Mouse (Mus musculus) cerebellum, adult 11 months (tissue): ENCODE results near the gene Olfr1509.
"Not testable (repeated sequence)": the region's sequence is repeated elsewhere in the genome, so short reads cannot be mapped to it uniquely, and the experiment has no call there.

Source experiments
- DNase-seq: peaks from one replicate; pipeline ENCODE4 v3.0.0; 2022

The Olfr1509 gene

GRCm38 (mm10) chr14:52442690-52443089 lies at the start of gene Olfr1509:
Olfr1509 (plus strand) TSS chr14:52442990.
- DNase-seq = no peak

- DNase-seq = no peak
Observed at GRCm38 (mm10) chr14:52397279-52397678, 45.5 kb upstream of the Olfr1509 start, which contains the start of gene Olfr1511. Olfr1511 (minus strand) TSS chr14:52397379.

GRCm38 (mm10) chr14:52410142-52410919 lies 32.5 kb upstream of the Olfr1509 start:
- DNase-seq = not testable (repeated sequence)

GRCm38 (mm10) chr14:52414273-52414672 lies 28.5 kb upstream of the Olfr1509 start, which contains the start of gene Olfr1510:
Olfr1510 (minus strand) TSS chr14:52414373.
- no peak for DNase-seq

GRCm38 (mm10) chr14:52427686-52428085 lies 15.1 kb upstream of the Olfr1509 start:
- DNase-seq = no peak

GRCm38 (mm10) chr14:52451138-52451537 lies 8.3 kb downstream of the Olfr1509 start:
- no peak for DNase-seq

GRCm38 (mm10) chr14:52461928-52462327 lies 19.1 kb downstream of the Olfr1509 start:
- no peak for DNase-seq

GRCm38 (mm10) chr14:52465738-52466137 lies 22.9 kb downstream of the Olfr1509 start:
- DNase-seq = no peak

- DNase-seq = no peak
Observed at GRCm38 (mm10) chr14:52467395-52467794, 24.6 kb downstream of the Olfr1509 start, which contains the start of gene Olfr1508. Olfr1508 (minus strand) TSS chr14:52467495.

GRCm38 (mm10) chr14:52495516-52495915 lies 52.7 kb downstream of the Olfr1509 start, which contains the start of gene Olfr1507:
Olfr1507 (minus strand) TSS chr14:52495749.
- DNase-seq = no peak
